Mouse (Mus musculus) left cerebral cortex, postnatal 14 days (tissue): ENCODE measurements around the gene Ssr2. TPM values are rescaled to one million over a fixed set of nuclear protein-coding genes. Genes with fewer than 3 reads are reported as not detected.

Source experiments
- DNase-seq, 2 experiments: peaks; one replicate each; pipeline ENCODE4 v3.0.0; 2021 to 2022; ENCODE audit warnings: low spot score in 2 of 2, mixed read lengths in 1 of 2
- intact Hi-C: fragments of 180-260 bp; cut with DNase I; formaldehyde crosslinking; loops from one replicate; pipeline ENCODE4 v1.15.1; 2025
- microRNA-seq, 2 experiments: library from miRNA; unstranded; fragments of <30 nt; microRNA quantifications; one replicate each; pipeline ENCODE4 v1.2.0; 2022
- total RNA-seq, 2 experiments: library from RNA; stranded (reverse); gene quantifications; 2 replicates each; pipeline ENCODE4 v1.2.3; 2021

Ssr2 gene
- total RNA-seq, 2 experiments from 2014 or later, result 114 to 123 TPM

DNA sequence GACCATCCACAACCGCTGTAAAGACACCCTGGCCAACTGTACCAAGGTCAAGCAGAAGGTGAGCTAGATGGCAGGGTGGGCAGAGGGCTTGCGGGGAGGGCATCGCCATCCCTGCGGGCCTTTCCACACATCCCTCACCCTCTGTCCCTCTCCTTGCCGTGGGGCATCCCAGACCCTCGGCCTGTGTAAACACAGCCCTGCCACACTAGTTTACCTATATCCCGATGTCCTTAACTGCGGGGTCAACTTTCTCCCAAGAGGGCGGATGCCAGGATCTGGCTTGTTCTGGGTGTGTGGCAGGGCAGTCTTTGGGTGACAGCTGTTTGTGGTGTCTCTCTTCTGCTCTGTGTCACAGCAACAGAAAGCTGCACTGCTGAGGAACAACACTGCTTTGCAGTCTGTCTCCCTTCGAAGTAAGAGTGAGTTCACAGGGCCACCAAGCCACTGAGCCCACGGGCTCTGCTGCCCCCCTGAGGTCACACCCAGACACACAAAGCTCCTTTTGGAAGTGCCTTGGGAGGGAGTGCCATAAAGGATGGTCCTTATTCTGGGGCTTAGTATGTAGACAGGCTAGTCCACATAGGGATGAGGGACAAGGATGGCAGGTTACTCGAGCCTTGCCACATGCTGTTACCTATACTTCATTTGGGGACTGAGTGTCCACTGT, 56.4 kb downstream of the Ssr2 start:
- intact Hi-C loops, result loop anchor here (2.0 kb wide), 1 partner anchor 25 kb away; no protein-coding TSS in a partner anchor
- no peak for DNase-seq

DNA sequence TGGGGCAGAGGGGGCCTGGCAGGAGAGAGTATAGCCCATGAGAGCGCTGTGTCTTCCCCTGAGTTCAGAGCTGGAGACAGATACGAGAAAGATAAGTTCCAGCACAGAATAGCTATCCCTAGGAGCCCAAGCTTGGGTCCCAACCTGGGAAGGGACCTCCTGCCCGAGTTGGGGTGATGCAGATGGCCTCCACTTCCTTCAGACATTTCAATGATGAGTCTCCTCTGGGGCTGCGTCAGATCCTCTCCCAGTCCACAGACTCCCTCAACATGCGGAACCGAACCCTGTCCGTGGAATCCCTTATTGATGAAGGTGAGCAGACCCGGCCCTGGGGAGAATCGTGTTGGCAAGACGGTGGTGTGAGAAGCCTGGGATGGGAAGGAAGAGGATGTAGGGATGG, 57.4 kb downstream of the Ssr2 start:
- no peak for DNase-seq
- intact Hi-C loops, result loop anchor here (2.0 kb wide), 1 partner anchor 26 kb away; no protein-coding TSS in a partner anchor

DNA sequence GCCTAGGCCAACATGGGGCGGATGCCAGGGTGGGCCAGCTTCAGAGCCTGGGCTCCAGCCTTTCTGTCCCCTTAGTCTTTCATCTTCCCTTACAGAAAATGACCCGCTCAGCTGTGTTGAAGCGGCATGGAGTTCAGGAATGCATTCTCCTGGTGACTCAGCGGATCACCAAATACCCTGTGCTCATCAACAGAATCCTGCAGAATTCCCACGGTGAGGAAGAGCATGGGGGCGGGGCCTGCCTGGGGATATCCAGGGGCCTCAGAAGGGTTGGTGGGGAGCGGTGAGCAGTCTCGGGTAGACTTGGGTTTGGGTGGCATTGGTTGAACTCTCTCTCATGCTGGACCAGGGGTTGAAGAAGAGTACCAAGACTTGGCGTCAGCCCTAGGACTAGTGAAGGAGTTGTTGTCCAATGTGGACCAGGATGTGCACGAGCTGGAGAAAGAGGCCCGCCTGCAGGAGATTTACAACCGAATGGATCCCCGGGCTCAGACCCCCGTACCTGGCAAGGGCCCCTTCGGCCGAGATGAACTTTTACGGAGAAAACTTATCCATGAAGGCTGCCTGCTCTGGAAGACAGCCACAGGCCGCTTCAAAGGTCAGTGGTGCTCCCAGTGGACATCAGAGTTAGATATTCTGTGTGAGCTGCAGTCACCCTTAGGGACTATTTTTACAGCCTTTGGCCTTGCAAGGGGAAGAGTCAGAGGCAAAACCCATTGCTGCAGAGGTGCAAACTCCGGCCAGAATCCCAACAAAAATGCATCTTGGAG, 60.0 kb downstream of the Ssr2 start:
- intact Hi-C loops, result no loop called here
- no peak for DNase-seq

- DNase-seq, result no peak
Measured at GRCm38 (mm10) chr3:88636555-88636986, 60.9 kb downstream of the Ssr2 start.

DNA sequence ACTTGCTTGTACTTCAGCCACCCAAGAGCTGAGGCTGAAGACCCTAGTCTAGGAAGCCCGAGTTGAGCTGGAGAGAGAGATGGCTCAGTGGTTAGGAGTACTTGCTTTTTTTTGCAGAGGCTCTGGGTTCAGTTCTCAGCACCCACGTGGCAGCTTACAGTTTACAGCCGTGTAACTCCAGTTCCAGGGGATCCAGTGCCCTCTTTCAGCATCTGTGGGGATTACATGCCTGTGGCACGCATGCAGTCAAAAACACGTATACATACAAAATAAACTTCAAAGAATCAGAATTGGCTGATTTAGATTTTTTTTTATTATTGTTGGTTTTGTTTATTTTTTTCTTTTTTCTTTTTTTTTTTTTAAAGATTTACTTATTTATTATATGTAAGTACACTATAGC, 61.5 kb downstream of the Ssr2 start:
- DNase-seq, result no peak
- intact Hi-C loops, result no loop called here

More at GRCm38 (mm10) chr3:88636555-88636986, 60.9 kb downstream of the Ssr2 start:
- intact Hi-C loops, result no loop called here

Small RNA genes within 50 kb of the gene (microRNA-seq; reads per million reads assigned to microRNA genes)
- 0 reads per million in 2 experiments for gene Mir1905

Other genes with a start within 250 kb of the Ssr2 start
- gene Tmem79, start 239.7 kb upstream of the Ssr2 start, total RNA-seq, result under 1 TPM; 0.99 TPM
- 10 to 100 TPM; 69.6 to 72.0 TPM for gene Smg5, start 239.6 kb upstream of the Ssr2 start, total RNA-seq
- 1 to 10 TPM; 2.5 to 3.3 TPM for gene Paqr6, start 211.3 kb upstream of the Ssr2 start, total RNA-seq
- gene Bglap3, start 203.1 kb upstream of the Ssr2 start, total RNA-seq, result under 1 TPM in 1 of 2 experiments, not detected in 1; 0.36 TPM
- 1 to 10 TPM in 1 of 2 experiments, not detected in 1; 1.4 TPM for gene Bglap2, start 197.2 kb upstream of the Ssr2 start, total RNA-seq
- gene Bglap, start 191.4 kb upstream of the Ssr2 start, total RNA-seq, result 1 to 10 TPM; 1.5 to 1.8 TPM
- gene Pmf1, start 165.5 kb upstream of the Ssr2 start, total RNA-seq, result 1 to 10 TPM; 5.7 to 7.8 TPM
- 10 to 100 TPM; 69.6 to 71.3 TPM for gene Slc25a44, start 150.7 kb upstream of the Ssr2 start, total RNA-seq
- 10 to 100 TPM; 51.3 to 57.7 TPM for gene Sema4a, start 114.7 kb upstream of the Ssr2 start, total RNA-seq
- 10 to 100 TPM; 50.0 to 54.2 TPM for gene Lmna, start 65.9 kb upstream of the Ssr2 start, total RNA-seq
- 1 to 10 TPM; 3.3 to 4.2 TPM for gene Mex3a, start 43.5 kb upstream of the Ssr2 start, total RNA-seq
- gene Rab25, start 27.6 kb upstream of the Ssr2 start, total RNA-seq, result not detected
- gene Lamtor2, start 22.8 kb upstream of the Ssr2 start, total RNA-seq, result 100 to 1,000 TPM; 108 to 109 TPM
- 10 to 100 TPM; 91.2 to 91.6 TPM for gene Ubqln4, start 22.1 kb upstream of the Ssr2 start, total RNA-seq
- gene Arhgef2, start 30.1 kb downstream of the Ssr2 start, total RNA-seq, result 100 to 1,000 TPM; 310 to 316 TPM
- not detected for gene Rxfp4, start 77.3 kb downstream of the Ssr2 start, total RNA-seq
- gene Khdc4, start 109.9 kb downstream of the Ssr2 start, total RNA-seq, result 10 to 100 TPM; 53.6 to 55.1 TPM
- gene Rit1, start 141.0 kb downstream of the Ssr2 start, total RNA-seq, result 10 to 100 TPM; 45.5 to 47.8 TPM
- gene Syt11, start 199.3 kb downstream of the Ssr2 start, total RNA-seq, result 100 to 1,000 TPM; 491 to 530 TPM